Comparison of ENCODE assay signal across 10 mouse cellular contexts in the genomic region with DNA sequence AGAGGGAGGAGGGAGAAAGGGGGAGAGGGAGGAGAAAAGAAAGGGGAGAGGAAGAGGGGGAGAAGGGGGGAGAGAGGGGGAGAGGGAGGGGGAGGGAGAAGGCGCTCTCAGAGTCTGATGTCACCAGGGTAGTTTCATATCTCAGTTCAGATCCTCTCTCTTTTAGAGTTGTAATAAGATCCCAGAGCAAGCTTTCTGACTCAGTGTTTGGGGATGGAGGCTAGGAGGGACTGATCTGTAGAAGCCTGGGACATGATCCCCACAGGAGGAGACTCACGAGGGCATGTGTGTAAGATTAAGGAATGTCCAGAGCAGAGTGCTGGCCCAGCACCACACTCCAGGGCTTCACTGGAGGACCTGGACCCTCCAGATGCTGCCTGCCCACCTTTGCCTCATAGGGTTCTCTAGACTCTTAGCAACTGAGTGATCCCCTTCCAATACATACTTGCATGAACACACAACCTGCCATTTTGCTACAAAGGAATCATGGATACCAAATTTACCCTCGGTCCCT. TPM values are rescaled to one million over a fixed set of nuclear protein-coding genes. Genes with fewer than 3 reads are reported as not detected.
A peak's percentile ranks its signal among the peaks of the same experiment; 100 is the strongest.
DNase-seq lines count a peak whose midpoint lies in the region; ATAC-seq and TF ChIP-seq lines count a peak whose summit lies in the region.
"Had no signal": no experiment of that assay in that cellular context is flagged by ENCODE, and none has a peak within 500 bp of the region (broad histone marks: within the 10 kb centered on the region; RNA-seq: fewer than 3 reads in every experiment).

No protein-coding gene starts in this region.

- H3K27me3 ChIP-seq in heart, adult 2 months (ENCODE audit: control insufficient read depth, insufficient read depth, low read length), result no peaks in the 10 kb centered on the region
- H3K27me3 ChIP-seq in midbrain, embryonic 13.5 days, result peaks cover 19% of the 10 kb centered on the region
- H3K27me3 ChIP-seq in midbrain, embryonic 10.5 days (ENCODE audit: low read depth, poor library complexity, severe bottlenecking), result peaks cover 52% of the 10 kb centered on the region
- H3K27me3 ChIP-seq in intestine, embryonic 15.5 days (replicated peaks), result no peaks in the 10 kb centered on the region
- H3K27me3 ChIP-seq in stomach, embryonic 16.5 days (ENCODE audit: control insufficient read depth, insufficient read depth, low read length), result no peaks in the 10 kb centered on the region

- no peaks in the 10 kb centered on the region for H3K79me2 ChIP-seq in heart, adult 2 months (replicated peaks; ENCODE audit: control insufficient read depth, insufficient read depth, low read length)

- ATAC-seq in midbrain, embryonic 13.5 days, result no peak
- no peak for ATAC-seq in intestine, embryonic 15.5 days
- ATAC-seq in stomach, embryonic 16.5 days (ENCODE audit: insufficient read depth, low FRiP score), result no peak

- H3K27ac ChIP-seq in heart, adult 2 months, result peak overlapping the region; percentile 89
- H3K27ac ChIP-seq in midbrain, embryonic 13.5 days, result no peak overlapping the region
- no peak overlapping the region for H3K27ac ChIP-seq in midbrain, embryonic 10.5 days (replicated peaks)
- H3K27ac ChIP-seq in intestine, embryonic 15.5 days, result peak overlapping the region; percentile 82
- H3K27ac ChIP-seq in stomach, embryonic 16.5 days (ENCODE audit: low read length), result peak overlapping the region; percentile 89

- TF ChIP-seq EP300 in heart, adult 2 months (IDR thresholded peaks at IDR 0.05; ENCODE audit: insufficient read depth, low read depth, low read length), result no peak

- intact Hi-C loops in heart, adult 2 months (cut with DNase I), result no loop called here
- intact Hi-C loops in heart, postnatal 36 days (cut with DNase I), result no loop called here

- peak overlapping the region; percentile 30; the same call in 1 of the 2 replicates for H3K4me2 ChIP-seq in midbrain, embryonic 13.5 days (replicated peaks)
- 0 out of 2 replicates have a peak overlapping the region, but pooled peaks have one; percentile 63 for H3K4me2 ChIP-seq in intestine, embryonic 15.5 days (replicated peaks)
- peak overlapping the region; percentile 63 for H3K4me2 ChIP-seq in stomach, embryonic 16.5 days (ENCODE audit: low read depth, low read length)

- peaks cover 45% of the 10 kb centered on the region for H3K4me1 ChIP-seq in heart, adult 2 months (ENCODE audit: control insufficient read depth, insufficient read depth, low read length)
- peaks cover 27% of the 10 kb centered on the region for H3K4me1 ChIP-seq in midbrain, embryonic 13.5 days (replicated peaks)
- peaks cover 51% of the 10 kb centered on the region for H3K4me1 ChIP-seq in midbrain, embryonic 10.5 days
- H3K4me1 ChIP-seq in intestine, embryonic 15.5 days (replicated peaks), result peaks cover 40% of the 10 kb centered on the region
- peaks cover 59% of the 10 kb centered on the region for H3K4me1 ChIP-seq in stomach, embryonic 16.5 days (ENCODE audit: control insufficient read depth, insufficient read depth, low read length)

- no peak overlapping the region for H3K9ac ChIP-seq in heart, adult 2 months (ENCODE audit: low read depth, low read length)
- H3K9ac ChIP-seq in midbrain, embryonic 13.5 days (replicated peaks), result no peak overlapping the region
- no peak overlapping the region for H3K9ac ChIP-seq in intestine, embryonic 15.5 days
- peak overlapping the region; percentile 71 for H3K9ac ChIP-seq in stomach, embryonic 16.5 days (ENCODE audit: low read length)

- 35% methylated on average over 3 of the region's 3 CpGs for WGBS in heart, adult 2 months
- 51% methylated on average over 3 of the region's 3 CpGs for WGBS in midbrain, embryonic 13.5 days
- WGBS in midbrain, embryonic 10.5 days, result 45% methylated on average over 3 of the region's 3 CpGs
- 42% methylated on average over 3 of the region's 3 CpGs for WGBS in intestine, embryonic 15.5 days
- 35% methylated on average over 3 of the region's 3 CpGs for WGBS in stomach, embryonic 16.5 days

- no peak for TF ChIP-seq POLR2A in heart, adult 2 months (IDR thresholded peaks at IDR 0.05; ENCODE audit: insufficient read depth, low read depth, low read length)

- no peaks in the 10 kb centered on the region for H3K9me3 ChIP-seq in midbrain, embryonic 13.5 days
- no peaks in the 10 kb centered on the region for H3K9me3 ChIP-seq in midbrain, embryonic 10.5 days (replicated peaks)
- H3K9me3 ChIP-seq in intestine, embryonic 15.5 days, result no peaks in the 10 kb centered on the region
- H3K9me3 ChIP-seq in stomach, embryonic 16.5 days (replicated peaks; ENCODE audit: control insufficient read depth, low read length), result no peaks in the 10 kb centered on the region

- DNase-seq in heart, adult 2 months, result no peak
- DNase-seq in heart, postnatal 36 days, result no peak
- no peak for DNase-seq in midbrain, embryonic 10.5 days (ENCODE audit: low spot score)
- DNase-seq in spleen, postnatal 14 days (ENCODE audit: low spot score in 2 of 2), result no peak
- DNase-seq in kidney, adult 18-20 months, result no peak
- DNase-seq: right cerebral cortex, adult 18-20 months had no signal

- no peak overlapping the region for H3K4me3 ChIP-seq in heart, adult 2 months
- H3K4me3 ChIP-seq in midbrain, embryonic 13.5 days (replicated peaks), result no peak overlapping the region
- H3K4me3 ChIP-seq in midbrain, embryonic 10.5 days, result no peak overlapping the region
- no peak overlapping the region for H3K4me3 ChIP-seq in intestine, embryonic 15.5 days (replicated peaks)
- peak overlapping the region; percentile 47 for H3K4me3 ChIP-seq in stomach, embryonic 16.5 days (replicated peaks; ENCODE audit: low read length)
- H3K4me3 ChIP-seq: erythroblast, embryonic 14.5 days had no signal

- no peak for TF ChIP-seq CTCF in heart, adult 2 months (IDR thresholded peaks at IDR 0.05)

- H3K36me3 ChIP-seq in heart, adult 2 months (ENCODE audit: control insufficient read depth, insufficient read depth, low read length), result no peaks in the 10 kb centered on the region
- no peaks in the 10 kb centered on the region for H3K36me3 ChIP-seq in midbrain, embryonic 13.5 days
- no peaks in the 10 kb centered on the region for H3K36me3 ChIP-seq in midbrain, embryonic 10.5 days
- no peaks in the 10 kb centered on the region for H3K36me3 ChIP-seq in intestine, embryonic 15.5 days
- H3K36me3 ChIP-seq in stomach, embryonic 16.5 days (ENCODE audit: control insufficient read depth, insufficient read depth, low read length), result no peaks in the 10 kb centered on the region

RNA-seq across cellular contexts. Expression of a gene that starts 0.7 kb away (rescaled TPM):
- total RNA-seq in heart, adult 2 months (2021), result 10 to 100 TPM; 15.2 to 16.0 TPM
- polyA plus RNA-seq in heart, adult 2 months (2012; rRNA removed), result 15.3 and 20.1 TPM in 2 replicates
- 10 to 100 TPM; 19.8 to 24.5 TPM for total RNA-seq in heart, postnatal 36 days (2021)
- polyA plus RNA-seq in midbrain, embryonic 13.5 days (2015; fragmentation: Nextera tagmentation; extraction: Ambion mirVana), result 2.5 and 2.8 TPM in 2 replicates
- 2.0 and 2.9 TPM in 2 replicates for polyA plus RNA-seq in midbrain, embryonic 10.5 days (2016; fragmentation: Nextera tagmentation; extraction: Ambion mirVana)
- polyA plus RNA-seq in intestine, embryonic 15.5 days (2015; fragmentation: Nextera tagmentation; extraction: Ambion mirVana), result 6.3 and 6.6 TPM in 2 replicates
- 9.5 and 10.4 TPM in 2 replicates for polyA plus RNA-seq in stomach, embryonic 16.5 days (2015; fragmentation: Nextera tagmentation; extraction: Ambion mirVana)
- polyA plus RNA-seq: erythroblast, embryonic 14.5 days had no signal

RNA-seq across cellular contexts. Expression of a gene that starts 8.4 kb away (rescaled TPM):
- total RNA-seq in heart, adult 2 months (2021), result 10 to 100 TPM; 17.7 to 18.2 TPM
- polyA plus RNA-seq in heart, adult 2 months (2012; rRNA removed), result 21.6 and 23.4 TPM in 2 replicates
- 10 to 100 TPM; 16.4 to 18.3 TPM for total RNA-seq in heart, postnatal 36 days (2021)
- polyA plus RNA-seq in midbrain, embryonic 13.5 days (2015; fragmentation: Nextera tagmentation; extraction: Ambion mirVana), result 23.5 and 26.0 TPM in 2 replicates
- polyA plus RNA-seq in midbrain, embryonic 10.5 days (2016; fragmentation: Nextera tagmentation; extraction: Ambion mirVana), result 22.8 and 23.3 TPM in 2 replicates
- polyA plus RNA-seq in intestine, embryonic 15.5 days (2015; fragmentation: Nextera tagmentation; extraction: Ambion mirVana), result 39.7 and 44.3 TPM in 2 replicates
- 22.5 and 24.3 TPM in 2 replicates for polyA plus RNA-seq in stomach, embryonic 16.5 days (2015; fragmentation: Nextera tagmentation; extraction: Ambion mirVana)

RNA-seq across cellular contexts. Expression of a gene that starts 25.4 kb away (rescaled TPM):
- total RNA-seq in heart, adult 2 months (2021), result 10 to 100 TPM; 20.2 to 28.6 TPM
- 112 and 121 TPM in 2 replicates for polyA plus RNA-seq in heart, adult 2 months (2012; rRNA removed)
- 10 to 100 TPM; 26.2 to 48.2 TPM for total RNA-seq in heart, postnatal 36 days (2021)
- 1.7 and 2.3 TPM in 2 replicates for polyA plus RNA-seq in midbrain, embryonic 13.5 days (2015; fragmentation: Nextera tagmentation; extraction: Ambion mirVana)
- 0.68 and 1.7 TPM in 2 replicates for polyA plus RNA-seq in midbrain, embryonic 10.5 days (2016; fragmentation: Nextera tagmentation; extraction: Ambion mirVana)
- polyA plus RNA-seq in intestine, embryonic 15.5 days (2015; fragmentation: Nextera tagmentation; extraction: Ambion mirVana), result 153 and 171 TPM in 2 replicates
- 59.8 and 75.8 TPM in 2 replicates for polyA plus RNA-seq in stomach, embryonic 16.5 days (2015; fragmentation: Nextera tagmentation; extraction: Ambion mirVana)

RNA-seq across cellular contexts. Expression of a gene that starts 49.3 kb away (rescaled TPM):
- total RNA-seq in heart, adult 2 months (2021), result 1 to 10 TPM; 4.4 to 5.4 TPM
- polyA plus RNA-seq in heart, adult 2 months (2012; rRNA removed), result 5.2 and 7.3 TPM in 2 replicates
- total RNA-seq in heart, postnatal 36 days (2021), result 1 to 10 TPM; 5.4 to 7.4 TPM
- 6.3 and 6.4 TPM in 2 replicates for polyA plus RNA-seq in midbrain, embryonic 13.5 days (2015; fragmentation: Nextera tagmentation; extraction: Ambion mirVana)
- polyA plus RNA-seq in midbrain, embryonic 10.5 days (2016; fragmentation: Nextera tagmentation; extraction: Ambion mirVana), result 7.3 and 8.6 TPM in 2 replicates
- 13.1 and 14.7 TPM in 2 replicates for polyA plus RNA-seq in intestine, embryonic 15.5 days (2015; fragmentation: Nextera tagmentation; extraction: Ambion mirVana)
- 10.0 and 11.3 TPM in 2 replicates for polyA plus RNA-seq in stomach, embryonic 16.5 days (2015; fragmentation: Nextera tagmentation; extraction: Ambion mirVana)

Comparison
In these comparisons a context has a peak if more than half of its experiments do, and no peak if none do; other contexts are left out.
1. H3K27ac ChIP-seq: peak in heart, adult 2 months (single experiment), intestine, embryonic 15.5 days (single experiment) and stomach, embryonic 16.5 days (single experiment); none in midbrain, embryonic 13.5 days (single experiment) and midbrain, embryonic 10.5 days (single experiment).
2. RNA of a gene that starts 25.4 kb away (polyA plus RNA-seq): 153 to 171 TPM in intestine, embryonic 15.5 days, 112 to 121 TPM in heart, adult 2 months and 59.8 to 75.8 TPM in stomach, embryonic 16.5 days; 1.7 to 2.3 TPM in midbrain, embryonic 13.5 days and 0.68 to 1.7 TPM in midbrain, embryonic 10.5 days; every median in the first group is over 10 times any median in the second.
3. Peak in every context shown above with its lines, with median percentiles within 50 percentile points of each other: H3K4me2 ChIP-seq.